Mouse (Mus musculus) spleen, embryonic (tissue): ENCODE measurements around the gene Gm10234.

Source experiments
- CTCF ChIA-PET: fragments of 350-600 bp; sonication (Branson Sonifier 250); formaldehyde crosslinking; loops from one replicate; lab custom pipeline; 2022; lab: Charles Lee

The Gm10234 gene

GRCm38 (mm10) chr6:95321812-95322211 lies at the start of gene Gm10234:
Gm10234 (plus strand) TSS chr6:95322112.
- CTCF ChIA-PET, result no interaction called here

DNA sequence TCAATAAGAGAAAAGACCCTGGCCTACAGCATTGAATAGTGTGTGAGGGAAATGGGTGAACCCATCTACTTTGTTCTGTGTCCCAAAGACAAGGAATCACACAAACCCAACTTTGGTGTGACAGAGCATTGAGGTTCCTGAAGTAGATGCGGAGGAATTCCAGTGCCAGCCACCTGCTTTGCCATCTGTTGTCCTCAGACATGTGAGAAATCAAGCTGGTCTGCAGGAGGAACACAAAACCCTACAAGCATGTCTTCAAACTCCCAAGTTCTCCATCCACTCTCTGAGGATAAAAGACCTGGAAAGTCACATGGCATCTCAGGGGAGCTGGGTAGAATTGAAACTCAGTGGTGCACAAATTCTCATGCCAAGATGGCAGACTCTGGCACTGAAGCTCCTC lies 44.3 kb upstream of the Gm10234 start:
- CTCF ChIA-PET, result no interaction called here

DNA sequence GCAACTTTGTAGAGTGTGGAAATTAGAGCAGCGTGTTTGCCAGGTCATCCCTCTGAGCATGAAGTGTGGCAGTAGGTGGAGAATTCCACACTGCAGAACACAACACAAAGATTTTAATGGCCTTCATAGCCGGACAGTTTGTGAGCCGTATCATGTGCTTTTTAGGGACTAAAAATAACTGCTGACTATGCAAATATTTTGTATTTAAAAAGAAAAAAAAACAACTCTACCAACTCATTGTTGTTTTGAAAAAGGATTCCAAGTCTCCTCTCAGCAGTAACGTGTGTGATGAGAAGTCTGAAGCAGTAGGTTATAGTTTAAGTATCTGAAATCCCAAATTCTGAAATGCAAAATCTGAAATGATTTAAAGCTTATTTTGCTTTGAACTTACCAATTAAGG lies 25.9 kb upstream of the Gm10234 start:
- CTCF ChIA-PET, result no interaction called here

DNA sequence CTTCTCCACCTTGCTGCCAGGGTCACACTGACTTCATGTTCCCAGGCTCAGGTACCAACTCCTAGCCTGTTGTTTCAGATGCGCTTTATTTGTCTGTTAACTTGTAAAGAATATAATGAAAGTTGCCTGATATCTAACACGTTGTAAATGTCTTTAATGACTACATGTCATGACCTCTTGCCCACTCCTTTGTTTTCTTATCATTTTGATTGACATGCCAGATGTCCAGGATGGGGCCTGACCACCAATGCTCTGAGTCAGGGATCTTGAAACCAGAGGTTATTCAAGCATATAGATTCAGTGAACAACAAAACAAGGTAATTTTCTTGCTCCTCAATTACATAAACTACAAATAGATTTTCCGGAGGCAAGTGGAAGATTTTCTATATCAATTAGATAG lies 23.5 kb upstream of the Gm10234 start:
- CTCF ChIA-PET, result no interaction called here

GRCm38 (mm10) chr6:95300658-95301057 lies 21.3 kb upstream of the Gm10234 start:
- CTCF ChIA-PET, result no interaction called here

- CTCF ChIA-PET, result no interaction called here
These were observed 9.3 kb downstream of the Gm10234 start for GRCm38 (mm10) chr6:95331191-95331590.

DNA sequence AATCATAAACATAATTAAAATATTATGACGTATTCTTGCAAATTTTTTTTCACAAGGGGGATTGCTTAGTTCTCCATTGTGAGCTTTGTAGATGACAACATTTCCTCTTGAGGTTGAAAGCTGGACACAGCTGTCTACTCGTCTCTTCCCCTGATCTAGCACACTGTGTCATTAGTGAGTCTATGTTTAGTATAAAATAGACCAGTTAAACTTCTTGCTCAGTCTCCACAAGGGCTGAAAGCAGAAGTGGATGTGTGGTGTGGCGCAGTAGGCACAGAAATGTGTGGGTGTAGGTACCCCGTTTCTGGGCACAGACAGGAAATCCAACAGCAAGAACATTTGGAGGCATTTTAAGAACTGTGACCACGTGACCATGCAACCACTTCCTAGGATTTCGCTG lies 12.9 kb downstream of the Gm10234 start:
- CTCF ChIA-PET, result no interaction called here

GRCm38 (mm10) chr6:95349378-95349777 lies 27.5 kb downstream of the Gm10234 start:
- CTCF ChIA-PET, result no interaction called here

DNA sequence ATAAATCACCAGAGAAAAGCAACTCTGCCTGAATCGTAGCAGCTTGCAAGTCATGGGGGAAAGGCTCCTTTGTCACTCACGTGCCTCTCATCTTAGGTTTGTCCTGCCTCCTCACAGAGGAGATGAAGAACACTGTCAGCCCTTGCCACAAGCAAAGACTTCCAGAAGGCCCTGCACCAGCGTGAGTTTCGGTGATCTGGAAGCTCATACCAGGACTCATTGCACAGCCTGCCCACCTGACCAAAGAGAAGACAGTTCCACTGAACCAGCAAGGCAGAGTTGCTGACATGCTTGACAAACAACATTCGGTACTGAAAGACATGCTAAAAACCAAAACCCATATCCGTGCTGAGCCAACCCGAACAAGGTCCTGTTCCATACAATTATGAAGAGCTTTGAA lies 31.1 kb downstream of the Gm10234 start:
- CTCF ChIA-PET, result no interaction called here

DNA sequence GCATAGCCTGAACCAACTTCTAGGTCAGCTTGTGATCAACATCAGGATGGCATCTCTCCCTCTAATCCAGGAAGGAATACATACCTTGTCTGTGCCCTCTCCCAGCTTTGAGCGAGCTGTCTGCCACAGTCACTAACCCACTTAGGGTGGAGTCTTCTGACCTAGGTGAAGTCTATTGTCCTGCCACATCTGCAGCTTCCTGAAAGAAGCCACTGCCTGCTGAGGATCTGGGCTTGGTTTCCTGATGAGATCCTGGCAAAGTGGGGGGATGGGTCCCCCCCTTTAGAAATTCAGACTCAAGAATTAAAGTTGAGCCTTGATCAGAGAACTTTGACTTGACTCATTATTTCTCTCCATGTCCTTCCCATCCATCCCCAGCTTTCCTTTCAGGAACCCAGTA lies 32.0 kb downstream of the Gm10234 start:
- CTCF ChIA-PET, result no interaction called here

DNA sequence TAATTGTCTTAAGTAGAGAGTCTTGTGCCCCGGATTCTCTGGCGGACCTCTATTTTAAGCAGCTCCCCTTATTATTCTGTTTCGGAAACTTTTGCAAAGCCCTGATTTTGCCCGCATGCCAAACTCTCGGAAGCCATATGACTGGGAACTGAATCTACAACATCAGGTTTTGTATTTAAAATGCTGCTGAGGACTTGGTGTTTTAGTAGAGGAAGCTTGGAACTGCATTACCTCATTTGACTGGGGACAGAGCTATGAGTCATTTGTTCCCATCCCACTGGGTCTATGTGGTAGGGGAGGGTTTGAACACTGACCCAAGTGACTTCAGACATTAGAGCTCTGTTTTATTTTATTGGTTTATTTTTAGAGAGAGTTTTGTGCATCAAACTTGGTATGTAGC lies 38.2 kb downstream of the Gm10234 start:
- CTCF ChIA-PET, result no interaction called here

DNA sequence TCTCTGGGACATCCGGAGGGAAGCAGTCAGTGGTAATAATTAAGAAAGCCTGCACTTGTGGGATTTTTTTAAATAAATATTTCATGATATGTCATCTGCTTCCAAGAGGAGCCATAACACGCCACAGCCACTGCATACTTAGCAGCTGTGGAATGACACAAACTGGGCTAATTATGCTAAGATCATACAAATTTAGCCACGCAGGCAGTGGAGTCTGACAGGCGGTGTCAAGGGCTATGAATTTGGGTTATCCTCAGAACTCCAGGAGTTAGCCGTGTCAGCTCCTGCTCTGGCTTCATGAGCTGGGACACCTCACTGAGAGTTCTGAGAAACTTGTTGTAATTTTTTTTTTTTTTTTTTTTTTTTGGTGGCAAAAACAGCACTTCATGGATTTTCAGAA lies 40.8 kb downstream of the Gm10234 start:
- CTCF ChIA-PET, result no interaction called here

GRCm38 (mm10) chr6:95371811-95372210 lies 49.9 kb downstream of the Gm10234 start:
- CTCF ChIA-PET, result no interaction called here
